ENCODE assay signal across 7 mouse cellular contexts in genomic region chr10:20724906-20725305, GRCm38 (mm10). TPM values are rescaled to one million over a fixed set of nuclear protein-coding genes. Genes with fewer than 3 reads are reported as not detected.
DNase-seq lines count a peak whose midpoint lies in the region; ATAC-seq and TF ChIP-seq lines count a peak whose summit lies in the region.

TSS of gene Pde7b (minus strand) at chr10:20725078.

- peak within 1 kb of the TSS; percentile 56 for H3K4me2 ChIP-seq in limb, embryonic 12.5 days
- peak within 1 kb of the TSS; percentile 50 for H3K4me2 ChIP-seq in midbrain, embryonic 13.5 days (replicated peaks)

- H3K4me1 ChIP-seq in bone marrow macrophage, adult 2 months (ENCODE audit: control insufficient read depth, insufficient read depth, low read length), result peaks cover 9% of the 10 kb centered on the region
- H3K4me1 ChIP-seq in erythroblast, embryonic 14.5 days (ENCODE audit: control insufficient read depth), result peaks cover 4% of the 10 kb centered on the region
- peaks cover 31% of the 10 kb centered on the region for H3K4me1 ChIP-seq in limb, embryonic 12.5 days (replicated peaks)
- peaks cover 31% of the 10 kb centered on the region for H3K4me1 ChIP-seq in midbrain, embryonic 13.5 days (replicated peaks)

- DNase-seq in heart, adult 9 months (ENCODE audit: low spot score in 2 of 2), result peak; percentile 72 to 77
- peak; percentile 83 for DNase-seq in kidney, adult 9 months
- DNase-seq in skeletal muscle tissue, adult 2 months (ENCODE audit: low read depth, low spot score), result peak; percentile 93

- no peak for TF ChIP-seq CTCF in bone marrow macrophage, adult 2 months (IDR thresholded peaks at IDR 0.05; ENCODE audit: low read depth, low read length)

- peak within 1 kb of the TSS; percentile 27; the same call in 1 of the 2 replicates for H3K9ac ChIP-seq in limb, embryonic 12.5 days (replicated peaks)
- H3K9ac ChIP-seq in midbrain, embryonic 13.5 days (replicated peaks), result peak within 1 kb of the TSS; percentile 57

- H3K27ac ChIP-seq in bone marrow macrophage, adult 2 months (ENCODE audit: insufficient read depth, low read depth, low read length), result peak within 1 kb of the TSS; percentile 79
- peak within 1 kb of the TSS; percentile 76; the same call in 1 of the 2 replicates for H3K27ac ChIP-seq in limb, embryonic 12.5 days
- peak within 1 kb of the TSS; percentile 44; the same call in 1 of the 2 replicates for H3K27ac ChIP-seq in midbrain, embryonic 13.5 days

- peak within 1 kb of the TSS; percentile 69 for H3K4me3 ChIP-seq in bone marrow macrophage, adult 2 months (ENCODE audit: insufficient read depth, low read length)
- peak within 1 kb of the TSS; percentile 42 for H3K4me3 ChIP-seq in erythroblast, embryonic 14.5 days (replicated peaks)
- peak within 1 kb of the TSS; percentile 35 for H3K4me3 ChIP-seq in limb, embryonic 12.5 days (replicated peaks)
- H3K4me3 ChIP-seq in midbrain, embryonic 13.5 days (replicated peaks), result peak within 1 kb of the TSS; percentile 38

- no peaks in the 10 kb centered on the region for H3K9me3 ChIP-seq in erythroblast, embryonic 14.5 days (ENCODE audit: control insufficient read depth, low read length)
- no peaks in the 10 kb centered on the region for H3K9me3 ChIP-seq in limb, embryonic 12.5 days
- H3K9me3 ChIP-seq in midbrain, embryonic 13.5 days, result no peaks in the 10 kb centered on the region

- peak; percentile 95 for ATAC-seq in limb, embryonic 12.5 days (ENCODE audit: insufficient number of reproducible peaks, insufficient read depth, low FRiP score, low TSS enrichment, low read depth)
- peak; percentile 93 for ATAC-seq in midbrain, embryonic 13.5 days

- H3K27me3 ChIP-seq in erythroblast, embryonic 14.5 days (ENCODE audit: control insufficient read depth), result peaks cover 5% of the 10 kb centered on the region
- H3K27me3 ChIP-seq in limb, embryonic 12.5 days, result no peaks in the 10 kb centered on the region
- H3K27me3 ChIP-seq in midbrain, embryonic 13.5 days, result no peaks in the 10 kb centered on the region

- 3% methylated on average over 17 of the region's 17 CpGs for WGBS in limb, embryonic 12.5 days
- WGBS in midbrain, embryonic 13.5 days, result 11% methylated on average over 17 of the region's 17 CpGs

- no peak for TF ChIP-seq POLR2A in bone marrow macrophage, adult 2 months (IDR thresholded peaks at IDR 0.05; ENCODE audit: borderline replicate concordance, low read depth, low read length)

- no peaks in the 10 kb centered on the region for H3K36me3 ChIP-seq in erythroblast, embryonic 14.5 days (ENCODE audit: control insufficient read depth)
- H3K36me3 ChIP-seq in limb, embryonic 12.5 days, result no peaks in the 10 kb centered on the region
- no peaks in the 10 kb centered on the region for H3K36me3 ChIP-seq in midbrain, embryonic 13.5 days

RNA-seq across cellular contexts. Expression of gene Pde7b, which starts in this region (rescaled TPM):
- 12.9 and 14.4 TPM in 2 replicates for polyA plus RNA-seq in bone marrow macrophage, adult 2 months (2012; ENCODE audit: insufficient read depth, insufficient read length, missing spikeins)
- 0.02 TPM in 1 of 2 replicates, not detected in the other for polyA plus RNA-seq in erythroblast, embryonic 14.5 days (2012)
- polyA plus RNA-seq in limb, embryonic 12.5 days (2016; fragmentation: Nextera tagmentation; extraction: Ambion mirVana), result 7.1 and 7.6 TPM in 2 replicates
- polyA plus RNA-seq in midbrain, embryonic 13.5 days (2015; fragmentation: Nextera tagmentation; extraction: Ambion mirVana), result 1.8 and 2.3 TPM in 2 replicates

Comparison
In these comparisons a context has a peak if more than half of its experiments do, and no peak if none do; other contexts are left out.
1. Peak in every context shown above with its lines: DNase-seq, ATAC-seq, H3K4me3 ChIP-seq and H3K27ac ChIP-seq.